Mouse (Mus musculus) gastrocnemius, postnatal 25 days (tissue): ENCODE measurements around the gene Rprml. TPM values are rescaled to one million over a fixed set of nuclear protein-coding genes. Genes with fewer than 3 reads are reported as not detected.

Experiments
- DNase-seq: peaks from one replicate; pipeline ENCODE4 v3.0.0; 2022
- long read RNA-seq, 2 experiments: library from polyadenylated mRNA; stranded (forward); transcript quantifications; one replicate each; pipeline ENCODE4 v2.0.0; 2021
- total RNA-seq, 2 experiments: library from RNA; stranded (reverse); gene quantifications; 1 replicate in 1 of 2; 2 replicates in 1 of 2; pipeline ENCODE4 v1.2.3; 2021

Rprml gene
- total RNA-seq, result not detected
- long read RNA-seq, experiment 1, result 0 reads
- long read RNA-seq, experiment 2, result 0 reads

GRCm38 (mm10) chr11:103649301-103649982, at the start of gene Rprml:
Gene Rprml, plus strand, starts transcription at chr11:103649570.
- DNase-seq, result no peak

DNA sequence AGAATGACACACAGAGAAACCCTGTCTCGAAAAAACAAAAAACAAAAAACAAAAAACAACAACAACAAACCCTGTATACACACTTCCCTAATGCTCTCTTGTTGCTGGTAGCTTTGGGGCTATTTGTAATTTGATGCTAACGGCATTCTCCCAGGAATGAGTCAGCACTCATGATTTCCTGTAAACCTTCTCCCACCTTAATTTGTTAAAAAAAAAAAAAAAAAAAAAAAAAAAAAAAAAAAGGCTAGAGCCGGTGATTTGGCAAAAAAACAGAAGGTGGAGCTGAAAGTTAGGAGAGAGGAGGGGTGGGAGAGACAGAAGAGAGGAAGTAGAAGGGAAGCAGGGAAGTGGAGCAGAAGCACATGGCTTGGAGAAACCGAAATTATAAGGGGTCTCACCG, 42.8 kb upstream of the Rprml start:
- no peak for DNase-seq

DNA sequence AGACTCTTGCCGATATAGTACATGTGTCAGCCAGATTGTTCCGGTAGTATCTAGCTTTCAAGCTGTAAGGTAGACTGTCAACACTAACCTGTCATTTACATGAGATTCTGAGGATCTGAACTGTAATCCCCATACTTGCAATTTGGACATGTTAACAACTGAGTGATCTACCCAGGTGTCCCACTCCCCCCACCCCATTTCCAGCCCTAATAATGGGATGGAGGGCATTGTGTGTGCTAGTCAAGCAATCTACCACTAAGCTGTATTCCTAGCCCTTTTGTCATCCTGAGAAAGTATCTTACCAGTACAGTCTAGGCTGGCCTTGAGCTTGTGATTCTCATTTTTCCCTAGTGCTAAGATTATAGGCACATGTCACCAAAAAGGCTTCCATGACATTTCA, 38.6 kb upstream of the Rprml start:
- DNase-seq, result no peak

- no peak for DNase-seq
Measured at GRCm38 (mm10) chr11:103621040-103621439, 28.3 kb upstream of the Rprml start, which contains the start of gene Gm884. Gene Gm884, minus strand, starts transcription at chr11:103621140.

DNA sequence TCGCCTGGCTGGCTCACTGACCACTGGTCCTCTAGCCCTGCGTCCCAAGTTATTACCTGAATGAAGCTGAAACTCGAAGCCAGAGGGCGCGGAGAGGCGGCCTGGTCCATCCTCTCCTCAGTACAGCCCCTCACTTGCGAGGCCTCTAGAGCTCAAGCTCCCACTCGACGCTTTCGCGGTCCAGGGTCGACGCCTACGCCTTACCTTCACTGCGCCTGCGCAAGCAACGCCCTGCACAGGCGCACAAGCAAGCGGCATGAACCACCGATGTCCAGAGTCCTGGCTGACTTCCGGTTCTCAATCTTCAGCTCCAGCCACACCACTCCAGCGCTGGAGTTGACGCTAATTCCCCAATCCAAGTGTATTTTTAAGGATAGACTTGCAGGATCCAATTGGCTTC, 21.9 kb upstream of the Rprml start:
- no peak for DNase-seq

GRCm38 (mm10) chr11:103634806-103635205, 14.6 kb upstream of the Rprml start:
- no peak for DNase-seq

DNA sequence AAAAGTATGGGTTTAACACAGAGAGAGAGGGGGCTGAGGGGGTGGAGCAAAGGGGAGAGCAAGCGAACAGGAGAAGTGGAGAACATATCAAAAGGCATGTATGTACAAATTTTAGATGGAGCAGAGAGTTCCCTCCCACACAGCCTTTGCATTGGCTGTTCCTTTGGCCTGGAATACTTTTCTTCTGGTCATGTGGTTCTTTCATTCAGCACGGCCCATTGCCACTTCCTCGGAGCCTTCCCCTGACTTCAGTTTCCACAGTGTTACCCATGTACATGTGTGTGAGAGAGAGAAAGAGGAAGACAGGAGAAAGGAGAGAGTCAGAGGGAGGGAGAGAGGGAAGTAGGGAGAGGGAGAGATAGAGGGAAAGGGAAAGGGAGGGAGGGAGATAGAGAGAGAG, 13.9 kb upstream of the Rprml start:
- no peak for DNase-seq

- DNase-seq, result no peak
Measured at GRCm38 (mm10) chr11:103636261-103636660, 13.1 kb upstream of the Rprml start.

DNA sequence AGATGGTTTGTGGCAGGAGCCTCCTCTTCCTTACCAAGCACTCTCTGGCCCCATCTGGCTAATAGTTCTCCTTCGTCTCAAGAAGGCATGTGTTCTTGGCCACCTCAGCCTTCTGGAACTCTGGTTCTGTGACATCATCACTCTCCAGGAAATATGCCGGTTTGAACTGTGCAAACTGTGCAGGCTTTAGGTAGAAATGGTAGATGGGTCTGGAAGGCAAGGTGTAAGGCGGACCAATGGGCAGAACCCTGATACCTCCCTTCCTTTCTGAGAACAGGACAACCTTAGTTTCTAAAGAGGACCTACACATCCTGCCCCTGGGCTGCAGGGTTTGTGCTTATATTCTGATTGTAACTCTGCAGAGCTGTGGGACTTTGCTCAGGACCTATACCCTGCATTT, 10.6 kb upstream of the Rprml start, which contains the start of gene Lyzl6:
Lyzl6 (minus strand) TSS at position 101 of the 400 bp plus-strand sequence.
- no peak for DNase-seq

DNA sequence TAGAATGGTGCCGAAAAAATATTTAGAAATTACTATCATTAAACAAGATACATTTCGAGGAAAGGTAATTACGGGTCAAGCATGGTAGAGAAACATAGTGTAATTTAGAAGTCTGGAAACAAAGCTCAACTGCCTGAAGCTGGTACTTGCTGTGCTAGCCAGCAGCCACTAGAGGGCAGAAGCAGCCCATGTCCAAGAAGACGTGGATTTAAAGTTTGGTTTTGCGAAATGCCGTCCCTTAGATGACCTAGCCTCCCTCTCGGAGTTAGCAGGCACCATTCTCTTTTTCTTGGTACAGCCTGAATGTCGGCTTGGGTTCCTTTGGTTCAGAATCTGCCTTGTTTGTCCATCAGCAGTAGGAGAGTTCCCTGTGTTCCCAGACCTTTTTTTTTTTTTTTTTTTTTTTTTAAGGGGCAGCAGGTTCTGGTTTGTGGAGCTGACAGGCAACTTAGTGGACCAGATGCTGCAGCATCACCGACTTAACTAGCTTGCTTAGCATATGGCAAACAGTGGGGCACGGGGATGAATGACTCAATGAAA, 9.9 kb upstream of the Rprml start:
- DNase-seq, result no peak

GRCm38 (mm10) chr11:103643211-103643610, 6.2 kb upstream of the Rprml start:
- no peak for DNase-seq

DNA sequence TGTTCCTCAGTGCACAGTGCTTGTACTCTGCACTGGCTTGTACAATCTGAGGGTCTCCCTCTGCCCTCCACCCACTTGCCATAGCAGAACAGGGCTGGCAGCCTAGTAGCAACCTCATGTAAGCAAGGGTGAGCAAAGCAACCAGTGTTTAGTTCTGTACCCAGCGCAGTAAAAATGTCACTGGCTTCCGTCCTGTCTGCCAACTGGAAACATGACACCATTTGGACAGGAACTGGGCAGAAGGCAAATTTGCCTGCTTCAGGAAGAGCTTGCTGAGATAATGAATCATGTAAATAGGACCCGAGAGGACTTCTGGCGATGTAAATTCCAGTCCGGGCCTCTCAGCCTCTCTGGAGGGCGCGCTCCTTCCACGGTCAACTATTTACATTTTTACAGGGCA, 3.6 kb upstream of the Rprml start:
- DNase-seq, result no peak

DNA sequence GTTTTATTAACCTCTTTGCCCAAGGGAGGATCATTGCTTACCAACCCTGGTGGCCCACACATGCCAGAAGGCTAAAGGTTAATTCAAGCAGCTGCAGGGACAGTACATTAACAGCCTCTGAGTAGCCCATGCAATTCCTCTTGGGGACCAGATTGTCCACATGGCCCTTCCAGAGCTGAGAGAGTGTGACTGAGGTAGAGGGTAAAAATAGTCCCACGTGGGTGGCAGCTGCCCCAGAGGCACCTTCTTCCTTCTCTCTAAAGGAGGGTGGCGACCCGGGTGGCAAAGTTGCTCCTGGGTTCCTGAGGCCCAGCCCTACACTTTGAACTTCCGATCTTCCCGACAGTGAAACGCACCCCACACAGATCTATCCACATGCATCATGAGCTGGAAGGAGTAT, 3.1 kb upstream of the Rprml start:
- no peak for DNase-seq

- no peak for DNase-seq
Measured at GRCm38 (mm10) chr11:103647921-103648620, 1.3 kb upstream of the Rprml start.

GRCm38 (mm10) chr11:103648656-103649055, 714 bp upstream of the Rprml start:
- DNase-seq, result no peak

- no peak for DNase-seq
Measured at GRCm38 (mm10) chr11:103649983-103650493, 668 bp downstream of the Rprml start.

GRCm38 (mm10) chr11:103651426-103651825, 2.1 kb downstream of the Rprml start:
- DNase-seq, result no peak

DNA sequence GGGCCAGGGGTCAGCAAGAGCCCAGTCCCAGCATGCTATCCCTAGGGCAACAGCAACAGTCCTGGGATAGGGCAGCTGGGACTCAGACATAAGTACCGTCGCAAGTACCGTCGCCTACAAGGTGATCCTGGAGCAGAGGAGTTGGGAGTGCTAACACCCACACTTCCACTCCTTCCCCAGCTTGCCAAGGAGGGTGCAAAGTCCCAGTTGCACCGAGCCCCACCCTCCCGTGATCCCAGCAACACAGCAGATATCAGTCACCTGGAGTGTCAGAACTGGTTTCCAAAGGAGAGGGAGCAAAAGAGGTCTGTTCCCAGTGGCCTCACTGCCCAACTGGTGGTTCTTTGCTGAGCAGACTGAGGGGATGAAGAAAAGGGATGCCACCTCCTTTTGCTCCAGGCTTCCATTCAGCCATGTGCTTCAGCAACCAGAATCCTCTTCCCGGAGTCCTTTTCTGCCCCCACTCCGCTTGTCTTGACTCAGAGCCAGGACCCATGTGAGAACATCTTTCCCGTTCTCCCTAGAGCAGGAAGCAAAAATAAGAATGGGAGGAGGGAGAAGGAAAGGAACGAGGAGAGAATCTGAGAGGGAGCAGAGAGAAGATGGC, 4.1 kb downstream of the Rprml start:
- DNase-seq, result no peak

DNA sequence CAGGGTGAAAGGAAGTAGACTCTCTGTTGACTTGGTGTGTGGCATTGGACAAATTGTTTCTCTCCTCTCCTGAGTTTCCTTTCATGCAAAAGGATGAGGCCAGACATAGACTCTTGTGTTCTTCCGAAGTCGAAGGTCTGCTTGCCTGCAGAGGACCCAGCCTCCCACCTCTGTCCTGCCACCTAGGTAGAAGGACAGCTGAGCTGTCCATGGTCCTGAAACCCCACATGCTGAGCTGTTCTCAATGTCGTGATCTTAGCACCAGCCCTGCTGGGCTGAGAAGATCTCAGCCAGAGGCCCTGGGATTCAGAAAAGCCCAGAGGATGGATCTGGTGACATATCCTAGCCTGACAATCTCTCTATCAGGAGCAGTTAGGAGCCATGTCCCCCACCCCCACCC, 7.2 kb downstream of the Rprml start:
- no peak for DNase-seq

DNA sequence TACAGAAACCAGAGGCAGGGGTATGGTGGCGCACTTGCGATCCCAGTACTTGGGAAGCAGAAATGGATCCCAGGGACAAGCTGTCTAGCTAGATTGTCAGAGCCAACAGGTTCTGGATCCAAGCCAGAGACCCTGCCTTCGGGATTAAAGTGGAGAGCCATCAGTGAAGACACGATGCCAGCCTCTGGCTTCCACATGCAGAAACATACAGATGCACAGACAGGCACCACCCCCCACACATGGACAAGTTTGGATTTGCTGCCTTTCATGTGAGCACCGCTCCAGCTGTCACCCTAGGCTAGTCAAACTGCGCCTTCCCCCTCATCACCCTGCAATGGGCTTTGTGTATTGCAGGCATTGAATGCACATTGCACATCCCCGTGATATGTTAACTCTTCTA, 8.8 kb downstream of the Rprml start:
- no peak for DNase-seq

- no peak for DNase-seq
Measured at GRCm38 (mm10) chr11:103661863-103662262, 12.5 kb downstream of the Rprml start.

DNA sequence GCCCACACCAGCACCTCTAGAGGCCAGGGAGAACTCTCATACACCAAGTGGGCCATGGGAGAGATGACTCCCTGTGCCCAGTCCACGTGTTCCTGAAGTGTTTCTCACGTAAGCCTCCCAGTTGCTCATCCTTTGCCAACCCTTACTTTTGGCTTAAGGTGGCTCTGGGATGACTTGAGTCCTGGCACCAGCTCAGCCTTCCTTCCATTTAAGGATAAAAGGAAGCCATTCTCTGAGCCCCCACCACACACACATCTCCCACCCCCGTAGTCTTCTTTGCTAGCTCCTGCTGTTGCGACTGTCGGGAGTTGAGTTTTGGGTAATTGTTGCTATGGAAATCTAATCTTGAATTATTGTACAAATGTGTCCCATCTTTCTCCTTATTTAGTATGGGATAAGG, 13.2 kb downstream of the Rprml start:
- DNase-seq, result no peak

DNA sequence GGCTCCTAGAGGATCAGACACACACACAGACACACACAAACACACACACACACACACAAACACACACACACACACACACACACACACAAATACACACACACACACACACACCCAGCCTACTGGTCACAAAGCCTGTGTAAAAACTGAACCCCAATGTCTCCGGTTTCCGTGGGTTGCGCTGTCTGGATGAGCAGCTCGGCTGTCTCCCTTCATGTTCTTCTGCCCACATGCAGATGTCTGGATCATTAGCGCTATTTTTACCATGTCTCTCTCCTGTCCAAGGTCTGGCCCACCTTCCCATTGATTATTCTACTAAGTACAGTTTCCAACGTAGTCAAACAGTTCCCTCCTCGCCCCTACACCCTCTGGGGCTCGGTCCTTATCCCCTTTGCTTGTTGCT, 13.7 kb downstream of the Rprml start:
- no peak for DNase-seq
